Mouse (Mus musculus): ENCODE data around the gene Tdpoz4. TPM values are rescaled to one million over a fixed set of nuclear protein-coding genes. Genes with fewer than 3 reads are reported as not detected.
"Not testable (repeated sequence)": the region's sequence is repeated elsewhere in the genome, so short reads cannot be mapped to it uniquely, and the experiment has no call there.

Tdpoz4 gene
- polyA plus RNA-seq (2014; fragmentation: Nextera tagmentation; extraction: Ambion mirVana), result not detected in 2 replicates

GRCm38 (mm10) chr3:93796098-93796497 lies at the start of gene Tdpoz4:
TSS of gene Tdpoz4 (plus strand) at chr3:93796398.
- not testable (repeated sequence) for H3K4me3 ChIP-seq (ENCODE audit: low read length); H3K27ac ChIP-seq (ENCODE audit: low read depth, low read length); H3K4me2 ChIP-seq (replicated peaks; ENCODE audit: low read depth, low read length); H3K9ac ChIP-seq (ENCODE audit: low read depth, low read length); H3K4me1 ChIP-seq (ENCODE audit: control insufficient read depth, insufficient read depth, low read length); H3K36me3 ChIP-seq (ENCODE audit: control insufficient read depth, insufficient read depth, low read length); ATAC-seq (ENCODE audit: low FRiP score, low TSS enrichment); H3K27me3 ChIP-seq (ENCODE audit: control insufficient read depth, insufficient read depth, low read length); H3K9me3 ChIP-seq (ENCODE audit: control insufficient read depth, low read length)

DNA sequence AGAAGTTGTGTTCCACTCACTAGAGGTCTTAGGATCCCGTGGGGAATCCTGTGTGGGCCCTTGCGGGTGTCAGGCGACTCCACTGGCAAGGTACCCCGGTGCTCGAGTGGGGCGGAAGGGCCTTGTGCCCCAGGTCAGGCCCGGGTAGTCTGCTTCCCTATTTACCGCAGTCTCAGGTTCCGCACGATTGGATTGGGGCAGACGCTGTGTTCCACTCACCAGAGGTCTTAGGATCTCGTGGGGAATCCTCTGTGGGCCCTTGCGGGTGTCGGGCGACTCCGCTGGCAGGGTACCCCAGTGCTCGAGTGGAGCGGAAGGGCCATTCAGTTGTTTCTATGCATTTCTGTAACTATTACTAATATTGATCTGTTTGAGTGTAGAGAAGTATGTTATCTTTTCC lies 42.2 kb upstream of the Tdpoz4 start:
- not testable (repeated sequence) for H3K4me3 ChIP-seq (ENCODE audit: low read length); H3K27ac ChIP-seq (ENCODE audit: low read depth, low read length); H3K9me3 ChIP-seq (ENCODE audit: control insufficient read depth, low read length); H3K4me2 ChIP-seq (replicated peaks; ENCODE audit: low read depth, low read length); H3K36me3 ChIP-seq (ENCODE audit: control insufficient read depth, insufficient read depth, low read length); H3K9ac ChIP-seq (ENCODE audit: low read depth, low read length); H3K4me1 ChIP-seq (ENCODE audit: control insufficient read depth, insufficient read depth, low read length); H3K27me3 ChIP-seq (ENCODE audit: control insufficient read depth, insufficient read depth, low read length); ATAC-seq (ENCODE audit: low FRiP score, low TSS enrichment)
- 95% methylated on average over 18 of the region's 18 CpGs for WGBS

GRCm38 (mm10) chr3:93772700-93773099 lies 23.5 kb upstream of the Tdpoz4 start, which contains the start of gene Gm5773:
TSS of gene Gm5773 (plus strand) at chr3:93773000.
- H3K9me3 ChIP-seq (ENCODE audit: control insufficient read depth, low read length); H3K4me2 ChIP-seq (replicated peaks; ENCODE audit: low read depth, low read length); H3K36me3 ChIP-seq (ENCODE audit: control insufficient read depth, insufficient read depth, low read length); ATAC-seq (ENCODE audit: low FRiP score, low TSS enrichment); H3K27me3 ChIP-seq (ENCODE audit: control insufficient read depth, insufficient read depth, low read length); H3K4me1 ChIP-seq (ENCODE audit: control insufficient read depth, insufficient read depth, low read length); H3K4me3 ChIP-seq (ENCODE audit: low read length); H3K27ac ChIP-seq (ENCODE audit: low read depth, low read length); H3K9ac ChIP-seq (ENCODE audit: low read depth, low read length): not testable (repeated sequence)
- 86% methylated on average over 1 of the region's 1 CpGs for WGBS

DNA sequence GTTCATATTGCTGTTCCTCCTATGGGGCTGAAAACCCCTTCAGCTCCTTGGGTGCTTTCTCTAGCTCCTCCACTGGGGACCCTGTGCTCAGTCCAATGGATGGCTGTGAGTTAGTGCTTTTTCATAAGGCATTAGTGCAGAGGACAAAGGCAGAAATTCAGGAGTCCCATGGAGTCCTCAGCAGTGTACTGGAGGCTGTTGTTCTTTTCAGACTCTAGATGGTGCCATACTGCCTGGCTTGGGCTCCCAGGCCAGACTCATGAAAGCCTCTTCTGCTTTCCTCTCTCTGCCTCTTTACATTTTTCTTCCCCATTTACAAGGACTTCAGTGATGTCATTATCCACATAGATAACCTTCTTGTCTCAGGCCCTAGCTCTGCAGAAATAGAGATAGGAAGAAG lies 17.1 kb downstream of the Tdpoz4 start:
- ATAC-seq (ENCODE audit: low FRiP score, low TSS enrichment), result not testable (repeated sequence)

DNA sequence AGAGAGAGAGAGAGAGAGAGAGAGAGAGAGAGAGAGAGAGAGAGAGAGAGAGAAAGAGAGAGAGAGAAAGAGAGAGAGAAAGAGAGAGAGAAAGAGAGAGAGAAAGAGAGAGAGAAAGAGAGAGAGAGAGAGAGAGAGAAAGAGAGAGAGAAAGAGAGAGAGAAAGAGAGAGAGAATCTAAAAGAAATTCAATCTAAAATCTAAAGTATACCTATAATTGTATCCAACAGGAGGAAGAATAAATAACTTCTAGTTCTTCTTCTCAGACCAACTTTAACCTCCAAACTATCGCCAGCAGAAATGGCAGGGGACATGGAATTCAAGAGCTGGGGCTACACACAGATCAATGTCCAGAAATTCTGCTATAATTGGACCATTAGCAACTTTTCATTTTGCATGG lies 29.5 kb downstream of the Tdpoz4 start, which contains the start of gene Tdpoz3:
TSS of gene Tdpoz3 (plus strand) at position 301 of the 400 bp plus-strand sequence.
- not testable (repeated sequence) for ATAC-seq (ENCODE audit: low FRiP score, low TSS enrichment); H3K36me3 ChIP-seq (ENCODE audit: control insufficient read depth, insufficient read depth, low read length); H3K27ac ChIP-seq (ENCODE audit: low read depth, low read length); H3K4me3 ChIP-seq (ENCODE audit: low read length); H3K9ac ChIP-seq (ENCODE audit: low read depth, low read length); H3K4me1 ChIP-seq (ENCODE audit: control insufficient read depth, insufficient read depth, low read length); H3K27me3 ChIP-seq (ENCODE audit: control insufficient read depth, insufficient read depth, low read length); H3K9me3 ChIP-seq (ENCODE audit: control insufficient read depth, low read length); H3K4me2 ChIP-seq (replicated peaks; ENCODE audit: low read depth, low read length)
- WGBS, result 79% methylated on average over 1 of the region's 1 CpGs

More for the DNA sequence above, 17.1 kb downstream of the Tdpoz4 start:
- not testable (repeated sequence) for H3K27me3 ChIP-seq (ENCODE audit: control insufficient read depth, insufficient read depth, low read length); H3K27ac ChIP-seq (ENCODE audit: low read depth, low read length); H3K4me3 ChIP-seq (ENCODE audit: low read length); H3K9me3 ChIP-seq (ENCODE audit: control insufficient read depth, low read length); H3K9ac ChIP-seq (ENCODE audit: low read depth, low read length); H3K36me3 ChIP-seq (ENCODE audit: control insufficient read depth, insufficient read depth, low read length); H3K4me2 ChIP-seq (replicated peaks; ENCODE audit: low read depth, low read length); H3K4me1 ChIP-seq (ENCODE audit: control insufficient read depth, insufficient read depth, low read length)

Other genes with a start within 250 kb of the Tdpoz4 start
- 407 and 546 TPM in 2 replicates for gene S100a10, start 241.3 kb upstream of the Tdpoz4 start, polyA plus RNA-seq (2014; fragmentation: Nextera tagmentation; extraction: Ambion mirVana)
- gene Tdpoz2, start 143.7 kb upstream of the Tdpoz4 start, polyA plus RNA-seq (2014; fragmentation: Nextera tagmentation; extraction: Ambion mirVana), result not detected in 2 replicates
- not detected in 2 replicates for gene Tdpoz1, start 120.1 kb upstream of the Tdpoz4 start, polyA plus RNA-seq (2014; fragmentation: Nextera tagmentation; extraction: Ambion mirVana)
- not detected in 2 replicates for gene Gm37596, start 103.3 kb upstream of the Tdpoz4 start, polyA plus RNA-seq (2014; fragmentation: Nextera tagmentation; extraction: Ambion mirVana)
- not detected in 2 replicates for gene Gm5773, start 23.4 kb upstream of the Tdpoz4 start, polyA plus RNA-seq (2014; fragmentation: Nextera tagmentation; extraction: Ambion mirVana)
- not detected in 2 replicates for gene Tdpoz3, start 29.6 kb downstream of the Tdpoz4 start, polyA plus RNA-seq (2014; fragmentation: Nextera tagmentation; extraction: Ambion mirVana)
- gene Gm9117, start 147.1 kb downstream of the Tdpoz4 start, polyA plus RNA-seq (2014; fragmentation: Nextera tagmentation; extraction: Ambion mirVana), result not detected in 2 replicates
- not detected in 2 replicates for gene Tdpoz5, start 164.9 kb downstream of the Tdpoz4 start, polyA plus RNA-seq (2014; fragmentation: Nextera tagmentation; extraction: Ambion mirVana)

Data from kidney, embryonic 14.5 days (tissue).